ENCODE assay signal across 8 mouse cellular contexts in the genomic region with DNA sequence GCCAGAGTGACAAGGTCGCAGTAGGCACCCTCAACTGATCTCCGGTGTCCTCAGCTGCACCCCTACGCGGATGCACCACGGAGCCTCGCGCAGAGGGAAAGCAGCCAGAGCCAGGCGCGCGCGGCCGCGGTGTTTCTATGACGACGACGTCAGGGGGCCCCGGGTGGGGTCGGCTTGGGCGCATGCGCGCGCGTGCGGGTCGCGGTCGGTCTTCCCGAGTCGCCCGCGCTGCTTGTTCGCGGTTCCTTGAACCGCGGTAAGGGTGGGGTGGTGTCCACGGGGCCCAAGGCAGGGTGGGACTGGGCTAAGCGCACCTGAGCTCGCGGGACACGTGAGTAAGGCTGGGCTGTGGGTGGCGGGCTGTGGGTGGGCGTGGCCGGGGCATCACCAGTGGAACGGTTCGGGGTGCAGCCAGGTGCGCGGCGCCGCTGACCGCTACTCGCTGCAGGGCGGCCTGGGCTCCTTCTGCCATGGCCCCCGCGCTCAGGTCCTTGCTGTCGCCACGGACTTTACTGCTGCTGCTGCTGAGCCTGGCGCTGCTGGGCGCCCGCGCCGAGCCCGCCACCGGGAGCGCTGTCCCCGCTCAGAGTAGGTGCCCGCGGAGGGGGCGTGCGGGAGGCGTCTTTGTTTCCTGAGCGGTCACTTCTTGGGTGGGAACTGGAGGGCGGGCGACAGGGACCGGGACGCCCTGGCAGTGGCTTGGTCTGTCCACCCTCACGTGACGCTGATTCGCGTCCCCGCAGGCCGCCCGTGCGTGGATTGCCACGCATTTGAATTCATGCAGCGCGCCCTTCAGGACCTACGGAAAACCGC. TPM values are rescaled to one million over a fixed set of nuclear protein-coding genes. Genes with fewer than 3 reads are reported as not detected.
DNase-seq lines count a peak whose midpoint lies in the region; ATAC-seq and TF ChIP-seq lines count a peak whose summit lies in the region.

Gene Gm1673, plus strand, starts transcription at position 125 of the 813 bp plus-strand sequence.

- no peaks in the 10 kb centered on the region for H3K27me3 ChIP-seq in hindbrain, embryonic 13.5 days

- H3K27ac ChIP-seq in hindbrain, embryonic 13.5 days: peak within 1 kb of the TSS; percentile 95
- peak within 1 kb of the TSS; percentile 98 for H3K27ac ChIP-seq in left cerebral cortex, adult 2 months

- WGBS in hindbrain, embryonic 13.5 days: under 1% methylated on average over 86 of the region's 88 CpGs

- H3K36me3 ChIP-seq in hindbrain, embryonic 13.5 days: peaks cover 14% of the 10 kb centered on the region

- no peaks in the 10 kb centered on the region for H3K9me3 ChIP-seq in hindbrain, embryonic 13.5 days

- TF ChIP-seq CTCF in left cerebral cortex, adult 2 months (IDR thresholded peaks at IDR 0.05): peak; percentile 59

- H3K4me2 ChIP-seq in hindbrain, embryonic 13.5 days: peak within 1 kb of the TSS; percentile 88

- peak; percentile 91 for ATAC-seq in hindbrain, embryonic 13.5 days (ENCODE audit: low FRiP score)

- H3K9ac ChIP-seq in hindbrain, embryonic 13.5 days: peak within 1 kb of the TSS; percentile 98

- H3K4me3 ChIP-seq in hindbrain, embryonic 13.5 days: peak within 1 kb of the TSS; percentile 93
- peak within 1 kb of the TSS; percentile 96 for H3K4me3 ChIP-seq in left cerebral cortex, adult 2 months

- peaks cover 46% of the 10 kb centered on the region for H3K4me1 ChIP-seq in hindbrain, embryonic 13.5 days (replicated peaks)

- intact Hi-C loops in left cerebral cortex, adult 2 months (cut with DNase I): loop anchor here (1.0 to 5.0 kb wide), 2 partner anchors 12 to 46 kb away; partner anchors contain the start of genes Nat8l and Nelfa

- DNase-seq in ZHBTc4 (ENCODE audit: low read depth, low spot score): peak; percentile 87
- peak; percentile 97 to 98 for DNase-seq in cerebellum, postnatal 10 days
- peak; percentile 73 to 85 for DNase-seq in frontal cortex, postnatal 25 days (ENCODE audit: low spot score in 2 of 2)
- DNase-seq in left cerebral cortex, adult 2 months (ENCODE audit: extremely low spot score in 1 of 2, low spot score in 2 of 2): peak; percentile 90 to 93
- peak; percentile 66 for DNase-seq in lung, postnatal 36 days
- DNase-seq in right cerebral cortex, adult 2 months (ENCODE audit: low spot score in 2 of 2): peak; percentile 91
- peak; percentile 46 to 62 for DNase-seq in urinary bladder, postnatal 36 days (ENCODE audit: low spot score in 2 of 2)

RNA-seq across cellular contexts. Expression of gene Gm1673, which starts in this region (rescaled TPM):
- 589 and 607 TPM in 2 replicates for polyA plus RNA-seq in hindbrain, embryonic 13.5 days (2015; fragmentation: Nextera tagmentation; extraction: Ambion mirVana)
- 10 to 100 TPM; 77.4 to 86.2 TPM for total RNA-seq in left cerebral cortex, adult 2 months (2021)

Comparison
In these comparisons a context has a peak if more than half of its experiments do, and no peak if none do; other contexts are left out.
1. Peak in every context shown above with its lines: DNase-seq, ATAC-seq, H3K4me3 ChIP-seq and H3K27ac ChIP-seq.